Mouse (Mus musculus) induced T-regulatory cell, adult 2 months (primary cell): ENCODE data around the gene Pcyt1b.
A peak's percentile ranks its signal among the peaks of the same experiment; 100 is the strongest.

Experiments used
- DNase-seq: peaks from one replicate; pipeline ENCODE4 v3.0.0-alpha.2; 2012; ENCODE audit warnings: low read depth

The Pcyt1b gene

GRCm38 (mm10) chrX:93654218-93655002 lies at the start of gene Pcyt1b:
Gene Pcyt1b (plus strand): TSS chrX:93654863.
- DNase-seq, result no peak

GRCm38 (mm10) chrX:93630256-93630655 lies 24.4 kb upstream of the Pcyt1b start:
- peak; percentile 17 for DNase-seq

DNA sequence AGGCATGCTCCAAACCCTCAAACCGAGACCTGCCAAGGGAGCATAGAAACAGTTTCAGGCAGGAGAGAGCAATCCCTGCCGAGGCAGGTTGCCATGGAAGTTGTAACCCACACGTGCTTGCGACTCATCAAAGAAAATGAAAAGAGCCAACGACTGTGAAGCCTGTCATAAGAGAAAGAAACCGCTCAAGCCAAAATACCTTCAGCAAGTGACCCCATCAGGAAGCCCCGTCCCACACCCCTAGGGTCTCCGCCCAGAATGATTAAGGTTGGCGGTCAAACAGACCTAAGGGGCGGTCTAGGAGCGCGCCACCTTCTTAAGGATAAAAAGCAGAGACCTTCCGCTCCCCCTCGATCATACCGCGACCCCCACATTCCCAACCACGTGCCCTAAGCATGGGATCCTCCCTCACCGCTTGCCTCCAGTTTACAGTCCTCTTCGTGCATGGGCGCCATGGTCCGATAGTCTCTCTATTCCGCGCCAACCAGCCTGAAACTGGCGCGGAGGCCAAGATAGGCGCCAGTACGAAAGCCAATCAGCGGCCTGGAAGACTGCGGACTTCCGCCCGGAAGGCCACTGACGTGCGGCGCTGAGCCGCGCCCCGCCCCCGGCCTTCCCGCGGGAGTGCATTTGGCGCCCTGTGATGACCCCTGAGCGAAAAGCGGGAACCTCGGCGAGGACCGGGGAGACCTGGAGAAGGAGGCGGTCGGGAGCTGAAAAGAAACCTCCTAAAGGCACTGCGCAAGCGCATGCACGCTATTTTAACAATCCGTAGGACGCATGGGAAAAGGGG lies 22.8 kb upstream of the Pcyt1b start, which contains the start of gene Pola1:
TSS of gene Pola1 (minus strand) at position 499 of the 793 bp plus-strand sequence.
- DNase-seq, result peak; percentile 82

GRCm38 (mm10) chrX:93634861-93635375 lies 19.7 kb upstream of the Pcyt1b start:
- DNase-seq, result no peak

DNA sequence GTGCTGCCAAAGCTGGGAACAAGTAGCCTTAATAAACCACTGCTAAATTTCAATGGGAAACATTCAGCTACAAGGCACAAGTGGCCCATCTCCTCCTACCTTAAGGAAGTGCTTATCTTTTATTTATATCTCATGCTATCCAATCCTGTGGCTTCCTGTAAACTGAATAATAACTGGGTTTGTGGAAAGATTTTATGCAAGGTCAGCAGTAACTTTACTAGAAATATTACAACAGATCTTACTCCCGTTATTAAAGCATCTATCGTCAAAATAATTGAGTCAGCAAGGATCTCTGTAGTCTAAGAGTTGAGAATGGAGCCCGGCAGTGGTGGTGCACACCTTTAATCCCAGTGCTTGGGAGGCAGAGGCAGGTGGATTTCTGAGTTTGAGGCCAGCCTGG lies 11.1 kb upstream of the Pcyt1b start:
- DNase-seq, result no peak

DNA sequence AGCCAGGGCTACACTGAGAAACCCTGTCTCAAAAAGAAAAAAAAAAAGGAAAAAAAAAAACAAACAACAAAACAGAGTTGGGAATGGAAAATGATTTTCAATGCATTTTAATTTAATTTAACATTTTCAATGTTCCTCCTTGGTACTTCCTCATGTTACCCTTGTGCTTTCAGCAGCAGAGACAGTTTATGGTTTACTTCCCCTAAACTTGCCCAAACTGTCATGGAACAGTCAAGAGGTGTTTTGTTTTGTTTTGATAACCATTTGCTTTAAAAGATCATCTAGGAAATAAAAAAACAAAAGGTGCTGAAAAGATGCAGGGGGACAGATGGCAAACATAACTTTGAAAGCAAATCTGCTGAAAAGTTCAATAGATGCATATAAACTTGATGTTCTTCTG lies 10.6 kb upstream of the Pcyt1b start:
- DNase-seq, result no peak

DNA sequence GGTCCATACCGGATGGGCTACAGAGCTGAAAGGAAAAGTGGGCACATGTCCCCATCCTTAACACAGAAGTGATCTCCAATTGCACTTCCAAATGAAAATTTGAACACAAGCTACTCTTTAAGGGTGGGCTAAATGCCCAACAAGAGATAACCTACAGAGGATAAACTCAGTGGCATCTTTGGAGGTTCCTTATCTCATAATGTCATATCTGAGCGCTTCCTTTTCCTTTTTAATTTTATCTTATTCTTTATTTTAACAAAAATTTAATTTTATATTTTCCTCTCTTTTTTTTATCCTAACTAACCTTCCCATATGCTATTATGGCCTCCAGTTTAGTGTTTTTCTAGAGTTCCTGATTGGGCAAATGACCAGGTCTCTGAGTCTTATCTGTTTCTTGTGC lies 3.9 kb upstream of the Pcyt1b start:
- DNase-seq, result no peak

DNA sequence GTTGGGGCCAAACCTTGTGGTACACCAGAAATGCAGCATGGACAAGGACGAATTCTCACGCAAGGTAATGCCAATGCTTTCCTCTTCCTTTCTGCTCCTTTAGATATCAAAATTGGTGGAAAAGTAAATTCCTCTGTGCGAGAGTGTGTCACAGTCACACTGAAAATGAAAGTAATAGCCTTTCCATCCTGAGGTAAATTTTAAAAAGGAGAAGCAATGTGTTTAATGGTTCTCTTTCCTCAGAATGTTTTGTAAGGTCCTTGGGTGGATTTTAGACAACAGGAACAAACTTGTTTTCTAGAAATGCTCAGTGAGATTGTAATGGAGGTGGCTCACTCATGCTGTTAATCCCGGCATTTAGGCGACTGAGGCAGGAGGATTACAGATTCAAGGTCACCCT lies 490 bp downstream of the Pcyt1b start:
- DNase-seq, result no peak

- no peak for DNase-seq
Observed at GRCm38 (mm10) chrX:93663919-93664586, 9.4 kb downstream of the Pcyt1b start.

DNA sequence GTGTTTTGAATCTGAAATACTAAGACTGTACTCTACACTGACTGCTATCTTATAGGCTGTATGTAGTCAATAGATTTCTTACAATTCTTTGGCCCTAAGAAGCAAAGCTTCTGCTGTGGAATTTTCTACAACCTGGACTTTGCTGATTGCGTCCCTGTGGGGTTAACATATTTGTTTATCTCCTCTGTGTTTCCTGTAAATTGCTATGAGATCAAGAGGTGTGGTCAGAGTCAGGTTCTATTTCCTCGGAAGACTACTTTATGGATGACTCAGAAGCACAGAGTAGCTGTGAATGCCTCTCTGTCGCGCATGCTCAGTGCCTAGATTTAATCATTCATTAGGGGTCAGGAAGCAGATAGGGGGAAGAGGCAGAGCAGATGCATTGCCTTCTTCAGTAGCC lies 10.1 kb downstream of the Pcyt1b start:
- peak; percentile 6 for DNase-seq

GRCm38 (mm10) chrX:93674432-93674831 lies 19.8 kb downstream of the Pcyt1b start:
- DNase-seq, result no peak

DNA sequence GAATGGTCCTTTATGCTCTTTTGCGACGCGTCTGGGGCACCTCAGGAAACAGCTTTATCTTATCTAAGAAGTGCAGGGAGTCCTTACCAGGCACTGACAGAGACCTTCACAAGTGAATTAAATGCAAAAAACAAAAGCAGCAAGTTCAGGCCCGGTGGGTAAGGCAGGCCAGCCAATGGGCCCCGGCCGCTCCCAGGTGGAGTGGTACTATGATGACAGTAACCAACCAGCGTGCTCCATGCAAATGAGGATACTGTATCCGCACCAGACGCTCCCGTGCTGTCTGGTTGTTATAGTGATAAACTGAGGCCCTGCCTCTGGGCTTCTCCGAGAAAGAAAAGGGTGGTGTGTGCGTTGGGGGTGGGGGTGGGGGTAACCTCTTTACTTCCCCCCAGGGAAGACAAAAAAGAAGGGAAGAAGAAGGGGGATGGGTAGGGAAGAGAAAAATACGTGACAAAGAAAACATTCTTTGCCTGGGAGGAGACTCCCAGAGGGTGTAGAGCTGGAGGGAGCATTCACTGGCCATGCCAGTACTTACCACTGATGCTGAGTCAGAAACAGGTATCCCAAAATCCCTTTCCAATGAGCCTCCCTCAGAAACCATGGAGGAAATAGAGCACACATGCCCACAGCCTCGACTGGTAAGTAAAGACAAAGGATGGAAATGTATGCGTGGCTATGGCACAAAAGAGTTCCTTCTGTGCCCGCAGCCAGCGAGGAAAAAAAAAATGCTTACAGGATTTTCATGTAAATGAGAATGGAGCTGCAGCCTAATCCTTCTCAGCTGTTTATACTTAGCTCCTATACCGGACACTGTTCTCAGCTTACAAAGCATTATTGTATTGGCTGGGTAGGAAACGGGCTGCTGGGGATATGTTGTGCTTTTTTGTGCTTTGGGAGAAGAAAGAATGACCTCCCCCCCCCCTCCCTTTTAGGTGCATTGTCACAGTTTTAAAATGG lies 20.5 kb downstream of the Pcyt1b start:
- peak; percentile 81 for DNase-seq

DNA sequence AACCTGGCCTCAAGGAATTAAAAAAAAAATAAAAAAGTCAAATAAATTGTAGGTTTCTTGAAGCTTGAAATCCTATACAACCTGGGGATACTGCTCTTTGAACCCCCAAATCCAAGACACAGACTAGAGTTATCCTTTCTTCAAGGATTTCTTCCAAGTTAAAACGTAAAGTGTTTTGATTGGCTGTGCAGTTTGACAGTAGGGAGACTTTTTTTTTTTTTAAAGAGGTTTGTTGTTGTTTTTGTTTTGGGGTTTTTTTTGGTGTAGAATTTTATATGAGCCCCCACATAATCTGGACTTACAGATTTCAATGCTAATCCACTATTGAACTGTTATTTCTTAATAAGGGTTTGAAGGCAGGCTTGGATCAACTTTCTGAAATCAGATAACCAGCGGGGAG lies 21.6 kb downstream of the Pcyt1b start:
- DNase-seq, result no peak

DNA sequence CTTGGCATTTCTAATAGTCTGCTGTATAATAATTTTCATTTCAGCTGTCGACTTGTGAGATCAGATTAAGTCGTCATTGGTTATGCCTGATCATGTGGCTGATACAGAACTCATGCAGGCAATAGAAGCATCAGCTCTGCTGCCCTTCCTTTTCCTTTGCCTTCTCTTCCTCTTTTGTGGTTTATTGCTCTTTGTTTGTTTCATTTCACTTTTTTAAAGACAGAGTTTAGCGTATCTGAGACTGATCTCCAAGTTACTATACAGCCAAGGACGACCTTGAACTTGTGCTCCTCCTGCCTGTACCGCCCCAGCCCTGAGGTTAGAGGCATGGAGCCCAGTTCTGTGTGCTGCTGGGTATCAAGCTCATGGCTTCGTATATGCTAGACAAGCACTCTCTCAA lies 34.6 kb downstream of the Pcyt1b start:
- peak; percentile 21 for DNase-seq

DNA sequence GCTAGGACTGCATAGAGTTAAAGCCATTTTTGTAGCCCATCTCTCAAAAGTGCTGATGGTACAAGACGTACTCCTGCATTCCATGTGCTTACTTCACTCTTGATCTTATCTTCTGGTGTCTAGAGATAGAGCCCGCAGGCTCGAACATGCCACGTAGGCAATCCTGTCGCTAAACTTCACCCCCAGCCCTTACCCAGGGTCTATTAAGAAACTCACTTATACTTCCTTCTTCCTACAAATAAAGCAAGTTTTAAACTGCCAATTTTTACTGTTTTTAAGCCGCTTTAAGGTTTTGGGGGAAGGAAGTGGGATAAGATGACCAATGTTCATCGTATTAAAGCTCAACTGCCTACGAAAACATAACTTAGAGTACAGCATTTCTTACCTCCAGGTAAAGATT lies 36.0 kb downstream of the Pcyt1b start:
- DNase-seq, result no peak

GRCm38 (mm10) chrX:93697596-93697995 lies 42.9 kb downstream of the Pcyt1b start:
- DNase-seq, result no peak

- DNase-seq, result peak; percentile 72
Observed at GRCm38 (mm10) chrX:93700528-93701225, 46.0 kb downstream of the Pcyt1b start.

GRCm38 (mm10) chrX:93712566-93712965 lies 57.9 kb downstream of the Pcyt1b start:
- no peak for DNase-seq

- DNase-seq, result no peak
Observed at GRCm38 (mm10) chrX:93729529-93729928, 74.9 kb downstream of the Pcyt1b start.

DNA sequence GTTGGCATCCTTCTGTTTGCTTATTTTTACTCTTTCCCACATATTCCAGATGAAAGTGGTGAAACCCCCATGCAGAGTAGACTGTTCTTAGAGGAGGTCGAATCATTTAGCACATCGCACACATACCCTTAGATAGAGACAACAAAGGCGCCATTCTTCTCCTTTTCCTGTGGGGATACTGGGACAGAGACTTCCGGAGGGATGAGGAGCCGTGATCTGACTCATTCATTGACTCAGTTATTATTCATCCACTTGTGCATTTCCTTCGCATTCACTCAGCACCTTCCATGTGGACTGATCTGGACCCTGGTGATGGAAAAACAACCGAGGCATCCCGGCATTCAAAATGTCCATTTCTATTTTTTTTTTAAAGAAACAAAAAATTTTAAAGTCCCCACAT lies 76.2 kb downstream of the Pcyt1b start:
- DNase-seq, result no peak

GRCm38 (mm10) chrX:93732407-93732806 lies 77.7 kb downstream of the Pcyt1b start:
- DNase-seq, result no peak
